19 mouse cellular contexts compared by ENCODE assay signal in genomic region chr6:144890166-144890565, GRCm38 (mm10).
DNase-seq lines count a peak whose midpoint lies in the region; ATAC-seq lines count a peak whose summit lies in the region.
"Had no signal": no experiment of that assay in that cellular context is flagged by ENCODE, and none has a peak within 500 bp of the region (broad histone marks: within the 10 kb centered on the region; RNA-seq: fewer than 3 reads in every experiment).

No protein-coding gene starts in this region.

- WGBS in heart, embryonic 12.5 days, result 49% methylated on average over 8 of the region's 8 CpGs
- 42% methylated on average over 8 of the region's 8 CpGs for WGBS in limb, embryonic 13.5 days

- H3K9ac ChIP-seq in heart, embryonic 12.5 days, result no peak overlapping the region; the same call in 1 of the 2 replicates
- H3K9ac ChIP-seq in limb, embryonic 13.5 days, result no peak overlapping the region
- H3K9ac ChIP-seq: hindbrain, embryonic 12.5 days; liver, embryonic 12.5 days; neural tube, embryonic 13.5 days had no signal

- no peak overlapping the region for H3K4me3 ChIP-seq in heart, embryonic 12.5 days
- H3K4me3 ChIP-seq in limb, embryonic 13.5 days, result no peak overlapping the region
- H3K4me3 ChIP-seq: hindbrain, embryonic 12.5 days; liver, embryonic 12.5 days; neural tube, embryonic 13.5 days had no signal

- H3K27me3 ChIP-seq in heart, embryonic 12.5 days (replicated peaks), result no peaks in the 10 kb centered on the region
- H3K27me3 ChIP-seq in limb, embryonic 13.5 days, result no peaks in the 10 kb centered on the region
- H3K27me3 ChIP-seq: hindbrain, embryonic 12.5 days; liver, embryonic 12.5 days; neural tube, embryonic 13.5 days had no signal

- peaks cover 15% of the 10 kb centered on the region for H3K4me1 ChIP-seq in heart, embryonic 12.5 days (replicated peaks)
- peaks cover 10% of the 10 kb centered on the region; the same call in 1 of the 2 replicates for H3K4me1 ChIP-seq in limb, embryonic 13.5 days
- H3K4me1 ChIP-seq: hindbrain, embryonic 12.5 days; neural tube, embryonic 13.5 days had no signal

- 0 out of 2 replicates have a peak, but pooled peaks cover 3% of the 10 kb centered on the region for H3K9me3 ChIP-seq in heart, embryonic 12.5 days (replicated peaks)
- H3K9me3 ChIP-seq in limb, embryonic 13.5 days, result no peaks in the 10 kb centered on the region
- H3K9me3 ChIP-seq: hindbrain, embryonic 12.5 days; liver, embryonic 12.5 days; neural tube, embryonic 13.5 days had no signal

- peak; percentile 80 for ATAC-seq in heart, embryonic 12.5 days (ENCODE audit: insufficient number of reproducible peaks, low FRiP score)
- no peak for ATAC-seq in limb, embryonic 13.5 days (ENCODE audit: low FRiP score, low read depth)
- ATAC-seq: forebrain, embryonic 16.5 days; liver, embryonic 12.5 days had no signal

- DNase-seq in embryo, embryonic 10 days (ENCODE audit: low spot score), result peak; percentile 23
- DNase-seq in embryo, embryonic 9.5 days (ENCODE audit: extremely low spot score), result no peak
- peak; percentile 87 for DNase-seq in 3134 (ENCODE audit: extremely low read depth, insufficient read length, low spot score)
- no peak for DNase-seq in right cerebral cortex, postnatal 4 days
- DNase-seq in liver, result no peak
- no peak for DNase-seq in yolk sac, embryonic 10.5 days (ENCODE audit: low spot score)
- DNase-seq: adrenal gland, postnatal 36 days; cerebellum, postnatal 25 days; gastrocnemius, postnatal 10 days; kidney, adult 2 months; spleen, adult 18-20 months; thymus, postnatal 36 days had no signal

- H3K36me3 ChIP-seq in heart, embryonic 12.5 days, result no peaks in the 10 kb centered on the region
- no peaks in the 10 kb centered on the region for H3K36me3 ChIP-seq in limb, embryonic 13.5 days
- H3K36me3 ChIP-seq: G1E; hindbrain, embryonic 12.5 days; liver, embryonic 12.5 days; neural tube, embryonic 13.5 days had no signal

- H3K4me2 ChIP-seq in heart, embryonic 12.5 days, result peak overlapping the region; percentile 8; the same call in 1 of the 2 replicates
- 0 out of 2 replicates have a peak overlapping the region, but pooled peaks have one; percentile 9 for H3K4me2 ChIP-seq in limb, embryonic 13.5 days (replicated peaks)
- H3K4me2 ChIP-seq: hindbrain, embryonic 12.5 days; liver, embryonic 12.5 days; neural tube, embryonic 13.5 days had no signal

- peak overlapping the region; percentile 49; the same call in 1 of the 2 replicates for H3K27ac ChIP-seq in heart, embryonic 12.5 days (ENCODE audit: poor library complexity, severe bottlenecking)
- H3K27ac ChIP-seq in limb, embryonic 13.5 days, result peak overlapping the region; percentile 39; the same call in 1 of the 2 replicates
- H3K27ac ChIP-seq: hindbrain, embryonic 12.5 days; liver, embryonic 12.5 days; neural tube, embryonic 13.5 days had no signal

Comparison
In these comparisons a context has a peak if more than half of its experiments do, and no peak if none do; other contexts are left out.
1. DNase-seq: peak in embryo, embryonic 10 days (single experiment) and 3134 (single experiment); none in embryo, embryonic 9.5 days (single experiment), right cerebral cortex, postnatal 4 days (single experiment), liver (single experiment) and yolk sac, embryonic 10.5 days (single experiment).